Mouse (Mus musculus) T-helper 2 cell (primary cell): ENCODE measurements around the gene Fthl17b.
"Not testable (repeated sequence)": the region's sequence is repeated elsewhere in the genome, so short reads cannot be mapped to it uniquely, and the experiment has no call there.

Experiments
- in situ Hi-C: fragments of 300-600 bp; cut with MboI, MseI; formaldehyde crosslinking; loops from one replicate; pipeline ENCODE4 v1.15.1; 2025; ENCODE audit warnings: high pct_unique_total_duplicates

The Fthl17b gene

GRCm38 (mm10) chrX:8962875-8963274 is at the start of gene Fthl17b:
Gene Fthl17b (minus strand): TSS chrX:8962975.
- in situ Hi-C loops = not testable (repeated sequence)

- in situ Hi-C loops = not testable (repeated sequence)
Observed at GRCm38 (mm10) chrX:8986655-8987054, 23.9 kb upstream of the Fthl17b start, which contains the start of gene Fthl17d. Gene Fthl17d (minus strand): TSS chrX:8986755.

DNA sequence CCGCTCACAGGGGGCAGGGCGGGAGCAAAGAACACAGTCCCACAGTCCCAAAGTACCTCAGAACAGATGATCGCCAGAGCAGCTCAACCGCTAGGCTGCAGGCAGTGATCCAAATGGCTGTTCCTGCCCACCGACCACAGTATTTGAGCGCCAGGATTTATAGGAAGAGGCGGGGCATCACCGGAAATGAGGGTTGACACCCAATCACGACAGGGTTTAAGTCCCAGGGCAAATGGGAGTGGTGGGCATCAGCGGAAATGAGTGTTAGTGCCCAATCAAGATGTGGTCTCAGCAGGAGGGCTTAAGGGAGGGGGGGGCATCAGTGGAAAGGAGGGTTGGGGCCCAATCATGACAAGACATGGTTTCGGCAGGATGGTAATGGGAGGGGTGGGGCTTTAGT is 13.7 kb upstream of the Fthl17b start, which contains the start of gene Fthl17c:
Fthl17c (minus strand) TSS at position 101 of the 400 bp plus-strand sequence.
- in situ Hi-C loops = loop anchor here (10.0 kb wide), 1 partner anchor 68 kb away; no protein-coding TSS in a partner anchor

- in situ Hi-C loops = not testable (repeated sequence)
Observed at GRCm38 (mm10) chrX:8964618-8965017, 1.8 kb upstream of the Fthl17b start.

GRCm38 (mm10) chrX:8948130-8948805 is 14.5 kb downstream of the Fthl17b start:
- in situ Hi-C loops = not testable (repeated sequence)

DNA sequence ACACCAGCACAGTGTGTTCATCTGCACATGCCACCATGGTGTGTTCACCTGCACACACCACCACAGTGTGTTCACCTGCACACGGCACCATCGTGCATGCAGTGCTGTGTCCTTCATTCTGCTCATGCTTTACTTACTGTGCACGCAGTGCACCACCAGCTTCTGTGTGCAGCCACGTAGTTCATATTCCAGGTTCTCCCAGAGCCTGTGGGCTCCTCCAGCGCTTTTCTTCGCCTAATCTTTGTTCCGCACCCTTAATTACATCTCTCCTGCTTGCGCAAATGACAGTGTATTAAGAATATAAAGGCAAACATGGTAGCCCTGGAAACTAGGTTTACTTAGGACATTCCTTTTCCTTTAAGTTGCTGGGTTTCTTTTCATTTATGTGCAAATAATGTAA is 18.7 kb downstream of the Fthl17b start:
- in situ Hi-C loops = no loop called here

DNA sequence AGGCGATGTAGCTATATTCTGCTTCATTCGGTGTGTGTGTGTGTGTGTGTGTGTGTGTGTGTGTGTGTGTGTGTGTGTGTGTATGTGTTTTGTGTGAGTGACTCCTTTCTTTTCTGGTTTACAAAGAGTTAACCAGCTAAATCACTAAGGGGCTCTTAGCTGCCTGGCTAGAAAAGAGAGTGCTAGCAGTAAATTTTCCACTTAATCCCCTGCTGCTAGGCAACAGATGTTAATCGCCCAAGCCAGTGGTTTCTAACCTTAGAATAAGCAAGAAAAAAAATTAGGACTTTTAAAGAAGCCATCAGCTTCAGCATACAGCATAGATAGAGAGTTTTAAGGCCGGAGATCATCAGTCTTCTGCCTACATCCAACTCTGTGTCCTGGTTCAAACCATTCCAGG is 35.5 kb downstream of the Fthl17b start:
- in situ Hi-C loops = no loop called here

DNA sequence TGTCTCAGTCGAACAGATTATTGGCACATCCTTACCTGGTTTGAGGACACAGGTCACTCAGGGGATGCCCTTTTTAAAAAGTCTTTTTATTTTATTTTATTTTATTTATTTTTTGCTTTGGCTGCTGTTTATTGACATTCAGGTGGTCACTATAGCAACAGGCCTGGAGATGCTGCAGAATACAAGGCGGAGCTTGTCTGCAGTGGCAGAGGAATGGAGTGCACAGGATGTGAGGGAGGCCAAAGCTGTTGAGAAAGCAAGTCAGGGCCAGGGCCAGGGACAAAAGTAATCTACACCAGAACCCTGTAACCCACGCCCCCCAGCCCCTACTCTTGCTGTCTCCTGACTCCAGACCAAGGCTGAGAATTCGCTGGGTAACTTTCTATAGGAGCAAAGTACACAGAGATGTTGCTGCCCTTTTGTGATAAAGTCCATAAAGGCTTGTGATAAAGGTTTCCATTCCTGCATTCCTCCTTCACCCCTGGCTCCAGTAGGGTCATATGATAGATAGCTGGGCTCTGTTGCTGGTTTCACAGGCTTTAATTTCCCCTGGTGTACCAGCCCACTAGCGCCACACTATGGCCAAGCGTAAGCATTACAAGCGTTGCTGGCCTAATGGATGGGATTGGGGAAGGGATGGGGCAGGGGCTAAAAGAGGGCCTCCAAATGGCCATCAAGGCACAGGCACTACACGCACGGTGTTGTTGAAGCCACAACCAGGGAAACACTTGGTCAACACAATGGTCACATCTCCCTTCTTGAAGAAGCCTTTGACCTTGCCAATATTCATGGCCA is 40.8 kb downstream of the Fthl17b start:
- in situ Hi-C loops = no loop called here

GRCm38 (mm10) chrX:8921080-8921479 is 41.7 kb downstream of the Fthl17b start:
- in situ Hi-C loops = no loop called here
